Comparison of ENCODE assay signal across 26 mouse cellular contexts in genomic region chr11:72759581-72759980, GRCm38 (mm10). TPM values are rescaled to one million over a fixed set of nuclear protein-coding genes. Genes with fewer than 3 reads are reported as not detected.
A peak's percentile ranks its signal among the peaks of the same experiment; 100 is the strongest.
DNase-seq lines count a peak whose midpoint lies in the region; ATAC-seq and TF ChIP-seq lines count a peak whose summit lies in the region.
"Had no signal": no experiment of that assay in that cellular context is flagged by ENCODE, and none has a peak within 500 bp of the region (broad histone marks: within the 10 kb centered on the region; RNA-seq: fewer than 3 reads in every experiment).

No protein-coding gene starts in this region.

- peak; percentile 49 for DNase-seq in adrenal gland, adult 2 months
- no peak for DNase-seq in adrenal gland, adult 18-20 months (ENCODE audit: low spot score in 2 of 2)
- DNase-seq in 416B (ENCODE audit: low read depth) (peak; percentile 39), Patski (ENCODE audit: low read depth, low spot score) (peak; percentile 53)
- no peak for DNase-seq in urinary bladder, postnatal 10 days (ENCODE audit: low spot score)
- DNase-seq in cerebellum, postnatal 4 days (ENCODE audit: low spot score in 2 of 2), result no peak
- DNase-seq: adrenal gland, postnatal 14 days; cerebellum, adult 11 months; cerebellum, adult 2 months; cerebellum, adult 9-11 months; cerebellum, postnatal 25 days; embryo, embryonic 11 days; gastrocnemius, postnatal 25 days; heart, adult 18-20 months; heart, postnatal 10 days; heart, postnatal 36 days; kidney, adult 11 months had no signal

- in situ Hi-C loops in Patski (cut with MboI; ENCODE audit: low pct_unique_long_range_greater_than_20kb), result no loop called here

- ATAC-seq in Patski, result peak; percentile 97
- ATAC-seq in activated CD4-positive, CD25-positive, alpha-beta regulatory T cell, adult 4 months, result no peak
- ATAC-seq: forebrain, embryonic 15.5 days; hindbrain, embryonic 16.5 days; intestine, embryonic 15.5 days had no signal

- POLR2A ChIA-PET in Patski (lab: Charles Lee), result no interaction called here

- TF ChIP-seq CTCF in Patski (IDR thresholded peaks at IDR 0.05), result no peak

- H3K27me3 ChIP-seq in Patski, result no peaks in the 10 kb centered on the region
- H3K27me3 ChIP-seq: embryonic facial prominence, embryonic 13.5 days; forebrain, embryonic 12.5 days; forebrain, embryonic 15.5 days; heart, embryonic 12.5 days; heart, embryonic 15.5 days; hindbrain, embryonic 13.5 days; intestine, embryonic 15.5 days had no signal

- CTCF ChIA-PET in Patski (lab: Charles Lee), result interaction anchor here (1.7 kb wide), 2 partner anchors 9 to 15 kb away, joined by 4 to 5 read pairs; no protein-coding TSS in a partner anchor

RNA-seq across cellular contexts. Expression of gene Cyb5d2, which starts 36.4 kb away (rescaled TPM):
- 10 to 100 TPM; 21.3 to 22.9 TPM for total RNA-seq in adrenal gland, adult 2 months (2021)
- polyA plus RNA-seq in adrenal gland, adult 2 months (2012; rRNA removed), result 7.8 and 8.5 TPM in 2 replicates
- total RNA-seq in adrenal gland, adult 18-20 months (2021), result 10 to 100 TPM; 21.1 to 25.7 TPM
- 9.3 TPM for polyA plus RNA-seq in Patski (2021)
- polyA plus RNA-seq in activated CD4-positive, CD25-positive, alpha-beta regulatory T cell, adult 4 months (2017; shearing (Covaris generic)), result 1 to 10 TPM; 6.2 to 6.7 TPM

RNA-seq across cellular contexts. Expression of gene Zzef1, which starts 36.4 kb away (rescaled TPM):
- 10 to 100 TPM; 31.5 to 32.7 TPM for total RNA-seq in adrenal gland, adult 2 months (2021)
- polyA plus RNA-seq in adrenal gland, adult 2 months (2012; rRNA removed), result 19.5 and 23.6 TPM in 2 replicates
- total RNA-seq in adrenal gland, adult 18-20 months (2021), result 10 to 100 TPM; 30.7 to 36.1 TPM
- polyA plus RNA-seq in Patski (2021), result 19.5 TPM
- 10 to 100 TPM; 22.1 to 25.8 TPM for polyA plus RNA-seq in activated CD4-positive, CD25-positive, alpha-beta regulatory T cell, adult 4 months (2017; shearing (Covaris generic))

Comparison
In these comparisons a context has a peak if more than half of its experiments do, and no peak if none do; other contexts are left out.
1. DNase-seq: peak in adrenal gland, adult 2 months (single experiment), 416B (single experiment) and Patski (single experiment); none in adrenal gland, adult 18-20 months (0 of 2), urinary bladder, postnatal 10 days (single experiment) and cerebellum, postnatal 4 days (0 of 2).